Mouse (Mus musculus): ENCODE measurements around the gene Fkrp. TPM values are rescaled to one million over a fixed set of nuclear protein-coding genes. Genes with fewer than 3 reads are reported as not detected.

Fkrp gene
- polyA plus RNA-seq, 1 experiment from 2014 or later = 36.9 TPM

- H3K4me1 ChIP-seq = no peaks in the 10 kb centered on the region
- H3K9ac ChIP-seq (replicated peaks) = no peak overlapping the region
- no peak overlapping the region for H3K27ac ChIP-seq (replicated peaks)
- no peak overlapping the region for H3K4me2 ChIP-seq (replicated peaks)
- no peaks in the 10 kb centered on the region for H3K27me3 ChIP-seq
- ATAC-seq (ENCODE audit: low FRiP score, low read depth) = no peak
- H3K9me3 ChIP-seq = no peaks in the 10 kb centered on the region
- H3K36me3 ChIP-seq = no peaks in the 10 kb centered on the region
- H3K4me3 ChIP-seq = no peak overlapping the region
- WGBS = 52% methylated on average over 10 of the region's 10 CpGs
These were observed 55.5 kb downstream of the Fkrp start for GRCm38 (mm10) chr7:16761005-16761481.

GRCm38 (mm10) chr7:16760292-16760691, 56.2 kb downstream of the Fkrp start:
- Histone ChIP-seq H3K36me3 (no peaks in the 10 kb centered on the region), H3K9ac (replicated peaks) (no peak overlapping the region), H3K4me3 (no peak overlapping the region), H3K9me3 (no peaks in the 10 kb centered on the region), H3K4me2 (replicated peaks) (no peak overlapping the region), H3K27ac (replicated peaks) (no peak overlapping the region), H3K4me1 (no peaks in the 10 kb centered on the region), H3K27me3 (no peaks in the 10 kb centered on the region)
- ATAC-seq (ENCODE audit: low FRiP score, low read depth) = no peak
- 18% methylated on average over 8 of the region's 8 CpGs for WGBS

Other genes starting within 250 kb of the Fkrp start
- gene Arhgap35, start 201.7 kb downstream of the Fkrp start, polyA plus RNA-seq (2016; fragmentation: Nextera tagmentation; extraction: Ambion mirVana) = 39.1 and 40.2 TPM in 2 replicates
- gene Ceacam15, start 141.0 kb downstream of the Fkrp start, polyA plus RNA-seq (2016; fragmentation: Nextera tagmentation; extraction: Ambion mirVana) = not detected in 2 replicates
- not detected in 2 replicates for gene Ceacam9, start 94.8 kb downstream of the Fkrp start, polyA plus RNA-seq (2016; fragmentation: Nextera tagmentation; extraction: Ambion mirVana)
- gene Ap2s1, start 78.3 kb downstream of the Fkrp start, polyA plus RNA-seq (2016; fragmentation: Nextera tagmentation; extraction: Ambion mirVana) = 278 and 285 TPM in 2 replicates
- 33.3 and 33.6 TPM in 2 replicates for gene Slc1a5, start 35.4 kb downstream of the Fkrp start, polyA plus RNA-seq (2016; fragmentation: Nextera tagmentation; extraction: Ambion mirVana)
- 191 and 196 TPM in 2 replicates for gene Strn4, start 843 bp downstream of the Fkrp start, polyA plus RNA-seq (2016; fragmentation: Nextera tagmentation; extraction: Ambion mirVana)
- 10.2 and 12.0 TPM in 2 replicates for gene Prkd2, start 26.2 kb upstream of the Fkrp start, polyA plus RNA-seq (2016; fragmentation: Nextera tagmentation; extraction: Ambion mirVana)
- gene Dact3, start 58.6 kb upstream of the Fkrp start, polyA plus RNA-seq (2016; fragmentation: Nextera tagmentation; extraction: Ambion mirVana) = 4.7 and 6.2 TPM in 2 replicates
- 12.1 and 26.0 TPM in 2 replicates for gene Gng8, start 75.1 kb upstream of the Fkrp start, polyA plus RNA-seq (2016; fragmentation: Nextera tagmentation; extraction: Ambion mirVana)
- 1.1 and 1.2 TPM in 2 replicates for gene Ptgir, start 89.8 kb upstream of the Fkrp start, polyA plus RNA-seq (2016; fragmentation: Nextera tagmentation; extraction: Ambion mirVana)
- 223 and 224 TPM in 2 replicates for gene Calm3, start 107.4 kb upstream of the Fkrp start, polyA plus RNA-seq (2016; fragmentation: Nextera tagmentation; extraction: Ambion mirVana)
- 49.3 and 55.3 TPM in 2 replicates for gene Pnmal2, start 128.0 kb upstream of the Fkrp start, polyA plus RNA-seq (2016; fragmentation: Nextera tagmentation; extraction: Ambion mirVana)
- 28.8 and 34.8 TPM in 2 replicates for gene Pnmal1, start 142.9 kb upstream of the Fkrp start, polyA plus RNA-seq (2016; fragmentation: Nextera tagmentation; extraction: Ambion mirVana)
- 1.7 and 1.8 TPM in 2 replicates for gene Gm42372, start 166.4 kb upstream of the Fkrp start, polyA plus RNA-seq (2016; fragmentation: Nextera tagmentation; extraction: Ambion mirVana)
- 7.0 and 12.6 TPM in 2 replicates for gene Ccdc8, start 176.0 kb upstream of the Fkrp start, polyA plus RNA-seq (2016; fragmentation: Nextera tagmentation; extraction: Ambion mirVana)
- gene Ppp5c, start 211.2 kb upstream of the Fkrp start, polyA plus RNA-seq (2016; fragmentation: Nextera tagmentation; extraction: Ambion mirVana) = 102 TPM in 2 replicates
- gene Hif3a, start 245.7 kb upstream of the Fkrp start, polyA plus RNA-seq (2016; fragmentation: Nextera tagmentation; extraction: Ambion mirVana) = 4.9 and 5.1 TPM in 2 replicates

Measured in midbrain, embryonic 12.5 days (tissue).